Mouse (Mus musculus) stomach, embryonic 15.5 days (tissue): ENCODE results near the gene Vmn2r106. TPM values are rescaled to one million over a fixed set of nuclear protein-coding genes. Genes with fewer than 3 reads are reported as not detected.

Experiments used
- ATAC-seq: fragments of 200-750 bp; cut with Nextera tagmentation; 2 replicates; pipeline ENCODE4 v1.8.0; 2017; ENCODE audit warnings: low read depth, moderate number of reproducible peaks, moderate TSS enrichment; ENCODE audit not compliant: insufficient read depth, low FRiP score
- H3K27ac ChIP-seq: fragments of 300-500 bp; sonication (generic); 2 replicates; pipeline ENCODE4 v1.5.1; 2015; ENCODE audit warnings: mild to moderate bottlenecking, inconsistent platforms
- H3K27me3 ChIP-seq: fragments of 300-500 bp; sonication (generic); replicated peaks from 2 replicates; pipeline ENCODE4 v1.6.1; 2015; ENCODE audit warnings: inconsistent platforms
- H3K36me3 ChIP-seq: fragments of 300-500 bp; sonication (generic); 2 replicates; pipeline ENCODE4 v1.6.1; 2015; ENCODE audit warnings: inconsistent platforms
- H3K4me1 ChIP-seq: fragments of 300-500 bp; sonication (generic); 2 replicates; pipeline ENCODE4 v1.6.1; 2015; ENCODE audit warnings: inconsistent platforms
- H3K4me2 ChIP-seq: fragments of 300-500 bp; sonication (generic); 2 replicates; pipeline ENCODE4 v1.6.1; 2015; ENCODE audit warnings: mild to moderate bottlenecking, inconsistent platforms
- H3K4me3 ChIP-seq: fragments of 300-500 bp; sonication (generic); replicated peaks from 2 replicates; pipeline ENCODE4 v1.5.1; 2015; ENCODE audit warnings: inconsistent platforms
- H3K9ac ChIP-seq: fragments of 300-500 bp; sonication (generic); 2 replicates; pipeline ENCODE4 v1.6.1; 2015; ENCODE audit warnings: inconsistent platforms
- H3K9me3 ChIP-seq: fragments of 300-500 bp; sonication (generic); 2 replicates; pipeline ENCODE4 v1.6.1; 2016; ENCODE audit warnings: inconsistent platforms
- WGBS: fragments of 180-500 bp; shearing (Covaris S2); methylation state at CpG from one replicate; pipeline ENCODE4 v1.1.7; 2015; 5-methylcytosine and 5-hydroxymethylcytosine counted together
- polyA plus RNA-seq: library from polyadenylated mRNA; unstranded; fragments of >200 nt; fragmentation: Nextera tagmentation; extraction: Ambion mirVana; gene quantifications from 2 replicates; pipeline ENCODE4 v1.2.1, GENCODE M21; 2015

The Vmn2r106 gene
- not detected in 2 replicates for polyA plus RNA-seq

GRCm38 (mm10) chr17:20285453-20285852 lies at the start of gene Vmn2r106:
Gene Vmn2r106, minus strand, starts transcription at chr17:20285553.
- no peak for ATAC-seq
- WGBS = 63% methylated on average over 1 of the region's 1 CpGs
- Histone ChIP-seq H3K36me3 (no peaks in the 10 kb centered on the region), H3K27ac (no peak within 1 kb of the TSS), H3K9me3 (no peaks in the 10 kb centered on the region), H3K9ac (no peak within 1 kb of the TSS), H3K4me1 (no peaks in the 10 kb centered on the region), H3K27me3 (no peaks in the 10 kb centered on the region), H3K4me2 (no peak within 1 kb of the TSS), H3K4me3 (no peak within 1 kb of the TSS)

- no peak for ATAC-seq
- Histone ChIP-seq H3K4me3 (no peak overlapping the region), H3K36me3 (no peaks in the 10 kb centered on the region), H3K4me2 (no peak overlapping the region), H3K4me1 (no peaks in the 10 kb centered on the region), H3K27me3 (no peaks in the 10 kb centered on the region), H3K9me3 (no peaks in the 10 kb centered on the region), H3K27ac (no peak overlapping the region), H3K9ac (no peak overlapping the region)
- WGBS = 82% methylated on average over 1 of the region's 1 CpGs
These were observed 20.4 kb upstream of the Vmn2r106 start for GRCm38 (mm10) chr17:20305790-20306189.

GRCm38 (mm10) chr17:20286906-20287305 lies 1.6 kb upstream of the Vmn2r106 start:
- H3K9ac ChIP-seq = no peak overlapping the region
- no peak overlapping the region for H3K4me2 ChIP-seq
- no peaks in the 10 kb centered on the region for H3K9me3 ChIP-seq
- H3K27me3 ChIP-seq = no peaks in the 10 kb centered on the region
- no peak overlapping the region for H3K4me3 ChIP-seq
- no peak overlapping the region for H3K27ac ChIP-seq
- H3K4me1 ChIP-seq = no peaks in the 10 kb centered on the region
- no peaks in the 10 kb centered on the region for H3K36me3 ChIP-seq
- no peak for ATAC-seq

- Histone ChIP-seq H3K36me3 (no peaks in the 10 kb centered on the region), H3K4me2 (no peak overlapping the region), H3K9ac (no peak overlapping the region), H3K27me3 (no peaks in the 10 kb centered on the region), H3K4me3 (no peak overlapping the region), H3K4me1 (no peaks in the 10 kb centered on the region), H3K27ac (no peak overlapping the region), H3K9me3 (no peaks in the 10 kb centered on the region)
- ATAC-seq = no peak
- 66% methylated on average over 4 of the region's 4 CpGs for WGBS
These were observed 29.8 kb downstream of the Vmn2r106 start for GRCm38 (mm10) chr17:20255522-20255921.

- no peaks in the 10 kb centered on the region for H3K4me1 ChIP-seq
- no peaks in the 10 kb centered on the region for H3K9me3 ChIP-seq
- no peak within 1 kb of the TSS for H3K9ac ChIP-seq
- WGBS = 73% methylated on average over 2 of the region's 2 CpGs
- no peaks in the 10 kb centered on the region for H3K36me3 ChIP-seq
- ATAC-seq = no peak
- no peak within 1 kb of the TSS for H3K27ac ChIP-seq
- H3K4me3 ChIP-seq = no peak within 1 kb of the TSS
- H3K4me2 ChIP-seq = no peak within 1 kb of the TSS
- H3K27me3 ChIP-seq = no peaks in the 10 kb centered on the region
These were observed 50.4 kb downstream of the Vmn2r106 start, which contains the start of gene Vmn2r105 for GRCm38 (mm10) chr17:20234952-20235351. Gene Vmn2r105, minus strand, starts transcription at chr17:20235052.

Other genes with a start within 250 kb of the Vmn2r106 start
- not detected in 2 replicates for gene Vmn2r104, start 237.2 kb downstream of the Vmn2r106 start, polyA plus RNA-seq
- gene Fpr-rs7, start 171.3 kb downstream of the Vmn2r106 start, polyA plus RNA-seq = not detected in 2 replicates
- gene Fpr-rs6, start 102.5 kb downstream of the Vmn2r106 start, polyA plus RNA-seq = not detected in 2 replicates
- not detected in 2 replicates for gene Vmn2r105, start 50.5 kb downstream of the Vmn2r106 start, polyA plus RNA-seq
- not detected in 2 replicates for gene Vmn2r107, start 59.7 kb upstream of the Vmn2r106 start, polyA plus RNA-seq
- gene Vmn1r224, start 128.6 kb upstream of the Vmn2r106 start, polyA plus RNA-seq = not detected in 2 replicates
- gene Vmn2r108, start 195.8 kb upstream of the Vmn2r106 start, polyA plus RNA-seq = not detected in 2 replicates
- gene Vmn1r225, start 212.6 kb upstream of the Vmn2r106 start, polyA plus RNA-seq = not detected in 2 replicates